Mouse (Mus musculus): Measurements from ENCODE around the gene Rbms3. TPM values are rescaled to one million over a fixed set of nuclear protein-coding genes. Genes with fewer than 3 reads are reported as not detected.

The Rbms3 gene
- 18.6 and 18.9 TPM in 2 replicates for polyA plus RNA-seq (2015; fragmentation: Nextera tagmentation; extraction: Ambion mirVana)

GRCm38 (mm10) chr9:117629771-117630170 lies at the start of gene Rbms3:
Rbms3 (minus strand) TSS chr9:117629913.
- Histone ChIP-seq H3K36me3 (no peaks in the 10 kb centered on the region), H3K9me3 (no peaks in the 10 kb centered on the region), H3K4me1 (0 out of 2 replicates have a peak, but pooled peaks cover 6% of the 10 kb centered on the region), H3K27me3 (no peaks in the 10 kb centered on the region), H3K27ac (replicated peaks) (no peak within 1 kb of the TSS), H3K4me3 (no peak within 1 kb of the TSS), H3K4me2 (replicated peaks) (no peak within 1 kb of the TSS), H3K9ac (replicated peaks) (no peak within 1 kb of the TSS)
- WGBS = 79% methylated on average over 9 of the region's 9 CpGs
- ATAC-seq (replicated peaks) = no peak

- 86% methylated on average over 5 of the region's 5 CpGs for WGBS
- H3K4me3 ChIP-seq = no peak overlapping the region
Observed at GRCm38 (mm10) chr9:117673311-117673710, 43.6 kb upstream of the Rbms3 start.

GRCm38 (mm10) chr9:117654626-117655025 lies 24.9 kb upstream of the Rbms3 start:
- no peak overlapping the region for H3K27ac ChIP-seq (replicated peaks)
- ATAC-seq (replicated peaks) = no peak
- WGBS = 71% methylated on average over 2 of the region's 2 CpGs

More at GRCm38 (mm10) chr9:117673311-117673710, 43.6 kb upstream of the Rbms3 start:
- Histone ChIP-seq H3K36me3 (no peaks in the 10 kb centered on the region), H3K27ac (replicated peaks) (no peak overlapping the region), H3K9ac (replicated peaks) (no peak overlapping the region), H3K4me2 (replicated peaks) (no peak overlapping the region), H3K27me3 (no peaks in the 10 kb centered on the region), H3K4me1 (no peaks in the 10 kb centered on the region), H3K9me3 (no peaks in the 10 kb centered on the region)
- ATAC-seq (replicated peaks) = no peak

GRCm38 (mm10) chr9:117653641-117654040 lies 23.9 kb upstream of the Rbms3 start:
- H3K4me1 ChIP-seq = no peaks in the 10 kb centered on the region
- no peak overlapping the region for H3K27ac ChIP-seq (replicated peaks)
- no peak overlapping the region for H3K9ac ChIP-seq (replicated peaks)
- H3K27me3 ChIP-seq = no peaks in the 10 kb centered on the region
- no peak overlapping the region for H3K4me2 ChIP-seq (replicated peaks)
- ATAC-seq (replicated peaks) = no peak
- WGBS = 52% methylated on average over 5 of the region's 5 CpGs
- no peak overlapping the region for H3K4me3 ChIP-seq
- H3K36me3 ChIP-seq = no peaks in the 10 kb centered on the region
- H3K9me3 ChIP-seq = no peaks in the 10 kb centered on the region

More at GRCm38 (mm10) chr9:117654626-117655025, 24.9 kb upstream of the Rbms3 start:
- Histone ChIP-seq H3K27me3 (no peaks in the 10 kb centered on the region), H3K4me3 (no peak overlapping the region), H3K9ac (replicated peaks) (no peak overlapping the region), H3K36me3 (no peaks in the 10 kb centered on the region), H3K9me3 (no peaks in the 10 kb centered on the region), H3K4me1 (no peaks in the 10 kb centered on the region), H3K4me2 (replicated peaks) (no peak overlapping the region)

DNA sequence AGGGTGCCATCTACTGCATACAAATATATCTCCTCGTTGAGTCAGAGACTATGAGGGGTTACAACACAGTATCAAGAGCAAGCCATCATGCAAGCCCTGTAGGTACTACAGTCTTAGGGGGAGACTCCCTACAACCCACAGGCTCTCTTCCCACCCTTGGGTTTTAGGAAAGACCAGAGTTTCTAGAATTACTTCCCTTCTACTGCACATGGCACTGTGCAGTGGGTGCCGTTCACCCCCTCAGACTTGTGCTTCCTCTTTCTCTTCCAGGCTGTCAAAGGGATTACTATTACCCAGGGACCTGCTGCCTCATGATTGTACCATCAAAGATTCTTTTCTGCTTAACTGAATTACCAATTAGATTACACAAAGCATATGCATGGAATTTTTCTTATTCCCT lies 16.4 kb upstream of the Rbms3 start:
- Histone ChIP-seq H3K36me3 (no peaks in the 10 kb centered on the region), H3K27me3 (no peaks in the 10 kb centered on the region), H3K4me1 (no peaks in the 10 kb centered on the region), H3K27ac (replicated peaks) (no peak overlapping the region), H3K9ac (replicated peaks) (no peak overlapping the region), H3K4me2 (replicated peaks) (no peak overlapping the region), H3K4me3 (no peak overlapping the region), H3K9me3 (no peaks in the 10 kb centered on the region)
- WGBS = 63% methylated on average over 2 of the region's 2 CpGs
- no peak for ATAC-seq (replicated peaks)

DNA sequence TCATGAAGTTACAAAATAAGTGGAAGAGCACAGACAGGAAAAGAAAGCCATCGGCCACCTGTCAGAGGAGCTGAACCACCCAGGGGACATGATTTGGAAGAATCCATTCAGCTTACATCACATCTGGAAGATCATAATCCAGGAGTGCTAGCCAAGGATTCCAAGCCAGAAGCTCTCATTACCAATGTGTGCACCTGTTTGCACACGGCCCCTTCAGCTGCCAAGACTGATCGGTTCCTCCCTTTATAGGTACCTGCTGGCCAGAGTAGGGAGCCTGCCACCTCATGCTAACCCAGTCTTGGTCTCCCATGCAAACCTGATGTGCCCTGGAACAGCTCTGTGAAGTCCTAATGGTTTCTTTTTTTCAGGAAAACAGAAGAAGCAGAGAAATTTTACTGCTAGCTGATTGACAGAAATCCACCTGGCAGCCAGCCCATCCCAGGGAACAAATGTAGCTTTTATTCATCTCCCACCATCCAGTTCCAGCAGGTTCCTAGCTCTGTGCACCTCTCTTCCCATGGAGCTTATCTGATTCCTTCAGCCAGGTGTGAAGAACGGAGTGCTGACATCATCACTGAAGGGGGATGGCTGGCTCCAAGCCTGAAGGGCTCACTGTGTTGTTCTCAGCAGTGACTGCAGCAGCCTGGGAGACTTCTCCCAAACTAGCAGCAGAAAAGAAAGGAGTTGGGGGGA lies 11.5 kb upstream of the Rbms3 start:
- ATAC-seq (replicated peaks) = no peak
- no peak overlapping the region for H3K9ac ChIP-seq (replicated peaks)
- H3K4me2 ChIP-seq (replicated peaks) = no peak overlapping the region
- no peaks in the 10 kb centered on the region for H3K4me1 ChIP-seq
- H3K27me3 ChIP-seq = no peaks in the 10 kb centered on the region
- no peaks in the 10 kb centered on the region for H3K9me3 ChIP-seq
- no peaks in the 10 kb centered on the region for H3K36me3 ChIP-seq
- no peak overlapping the region for H3K27ac ChIP-seq (replicated peaks)
- 88% methylated on average over 4 of the region's 4 CpGs for WGBS
- H3K4me3 ChIP-seq = no peak overlapping the region

- no peak for ATAC-seq (replicated peaks)
- no peak overlapping the region for H3K4me2 ChIP-seq (replicated peaks)
- H3K4me1 ChIP-seq = no peaks in the 10 kb centered on the region
- H3K9me3 ChIP-seq = no peaks in the 10 kb centered on the region
- no peak overlapping the region for H3K4me3 ChIP-seq
- H3K27ac ChIP-seq (replicated peaks) = no peak overlapping the region
- no peak overlapping the region for H3K9ac ChIP-seq (replicated peaks)
- no peaks in the 10 kb centered on the region for H3K27me3 ChIP-seq
- no peaks in the 10 kb centered on the region for H3K36me3 ChIP-seq
- WGBS = 83% methylated on average over 5 of the region's 5 CpGs
Observed at GRCm38 (mm10) chr9:117638623-117639185, 9.0 kb upstream of the Rbms3 start.

- no peaks in the 10 kb centered on the region for H3K4me1 ChIP-seq
- WGBS = 77% methylated on average over 8 of the region's 8 CpGs
- H3K36me3 ChIP-seq = no peaks in the 10 kb centered on the region
Observed at GRCm38 (mm10) chr9:117636492-117636891, 6.8 kb upstream of the Rbms3 start.

DNA sequence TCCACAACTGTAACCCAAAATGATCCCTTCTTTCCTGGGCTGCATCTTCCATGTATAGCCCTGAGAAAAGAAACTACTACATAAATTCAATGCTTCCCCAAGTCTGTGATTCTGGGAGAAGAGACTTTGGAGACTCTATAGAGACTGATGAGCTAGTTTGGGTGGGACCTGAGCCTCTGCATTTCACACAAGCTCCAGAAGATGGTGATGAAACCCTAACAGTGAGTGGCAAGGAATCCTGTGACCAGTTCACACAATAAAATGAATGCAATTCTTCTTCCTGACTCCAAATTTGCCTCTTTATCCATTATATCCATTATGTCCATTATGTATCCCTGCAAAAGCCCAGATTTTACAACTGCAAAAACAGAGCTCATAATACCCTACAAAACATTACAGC lies 2.5 kb downstream of the Rbms3 start:
- no peaks in the 10 kb centered on the region for H3K27me3 ChIP-seq
- no peak overlapping the region for H3K4me3 ChIP-seq
- H3K9ac ChIP-seq (replicated peaks) = no peak overlapping the region
- ATAC-seq (replicated peaks) = no peak
- no peaks in the 10 kb centered on the region for H3K36me3 ChIP-seq
- H3K9me3 ChIP-seq = no peaks in the 10 kb centered on the region
- H3K27ac ChIP-seq (replicated peaks) = no peak overlapping the region
- 0 out of 2 replicates have a peak, but pooled peaks cover 6% of the 10 kb centered on the region for H3K4me1 ChIP-seq
- no peak overlapping the region for H3K4me2 ChIP-seq (replicated peaks)

More at GRCm38 (mm10) chr9:117636492-117636891, 6.8 kb upstream of the Rbms3 start:
- no peak for ATAC-seq (replicated peaks)
- Histone ChIP-seq H3K9me3 (no peaks in the 10 kb centered on the region), H3K4me3 (no peak overlapping the region), H3K27ac (replicated peaks) (no peak overlapping the region), H3K27me3 (no peaks in the 10 kb centered on the region), H3K9ac (replicated peaks) (no peak overlapping the region), H3K4me2 (replicated peaks) (no peak overlapping the region)

- Histone ChIP-seq H3K27me3 (no peaks in the 10 kb centered on the region), H3K4me1 (no peaks in the 10 kb centered on the region)
- WGBS = 83% methylated on average over 5 of the region's 5 CpGs
Observed at GRCm38 (mm10) chr9:117600781-117601180, 28.9 kb downstream of the Rbms3 start.

DNA sequence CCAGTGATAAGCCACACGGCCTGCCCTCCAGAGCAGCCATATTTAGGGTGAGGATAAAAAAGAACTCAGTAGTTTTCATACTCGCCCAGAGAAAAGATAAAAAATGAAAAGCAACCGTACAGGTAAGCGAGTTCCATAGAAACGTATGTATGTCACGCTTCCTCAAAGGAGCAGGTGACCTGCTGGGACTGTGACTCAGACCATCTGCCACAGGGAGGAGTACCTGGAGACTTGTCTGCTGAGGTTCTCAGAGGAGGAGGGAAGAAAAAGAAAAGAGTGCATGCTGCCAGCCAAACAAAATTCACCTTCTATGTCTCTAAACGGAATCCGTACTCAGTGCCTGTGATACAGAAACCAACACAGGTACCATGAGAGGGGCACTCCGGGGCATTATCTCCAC lies 30.4 kb downstream of the Rbms3 start:
- ATAC-seq (replicated peaks) = no peak

More at GRCm38 (mm10) chr9:117600781-117601180, 28.9 kb downstream of the Rbms3 start:
- no peak overlapping the region for H3K4me2 ChIP-seq (replicated peaks)
- H3K36me3 ChIP-seq = no peaks in the 10 kb centered on the region
- H3K9me3 ChIP-seq = no peaks in the 10 kb centered on the region
- no peak overlapping the region for H3K27ac ChIP-seq (replicated peaks)
- no peak overlapping the region for H3K4me3 ChIP-seq
- H3K9ac ChIP-seq (replicated peaks) = no peak overlapping the region
- ATAC-seq (replicated peaks) = no peak

GRCm38 (mm10) chr9:117596162-117596561 lies 33.6 kb downstream of the Rbms3 start:
- 49% methylated on average over 5 of the region's 5 CpGs for WGBS
- no peak overlapping the region for H3K4me3 ChIP-seq
- H3K9ac ChIP-seq (replicated peaks) = no peak overlapping the region

More for the DNA sequence above, 30.4 kb downstream of the Rbms3 start:
- Histone ChIP-seq H3K4me2 (replicated peaks) (no peak overlapping the region), H3K27ac (replicated peaks) (no peak overlapping the region), H3K9ac (replicated peaks) (no peak overlapping the region), H3K4me1 (no peaks in the 10 kb centered on the region), H3K4me3 (no peak overlapping the region), H3K36me3 (no peaks in the 10 kb centered on the region), H3K27me3 (no peaks in the 10 kb centered on the region), H3K9me3 (no peaks in the 10 kb centered on the region)
- WGBS = 94% methylated on average over 9 of the region's 9 CpGs

More at GRCm38 (mm10) chr9:117596162-117596561, 33.6 kb downstream of the Rbms3 start:
- Histone ChIP-seq H3K4me2 (replicated peaks) (no peak overlapping the region), H3K4me1 (no peaks in the 10 kb centered on the region), H3K27me3 (no peaks in the 10 kb centered on the region), H3K27ac (replicated peaks) (no peak overlapping the region), H3K9me3 (no peaks in the 10 kb centered on the region), H3K36me3 (no peaks in the 10 kb centered on the region)
- ATAC-seq (replicated peaks) = no peak

Data from forebrain, embryonic 15.5 days (tissue).